Mouse (Mus musculus): ENCODE data around the gene Psmd11. TPM values are rescaled to one million over a fixed set of nuclear protein-coding genes. Genes with fewer than 3 reads are reported as not detected.
"Not testable (repeated sequence)": the region's sequence is repeated elsewhere in the genome, so short reads cannot be mapped to it uniquely, and the experiment has no call there.

Gene Psmd11
- polyA plus RNA-seq, 2 experiments from 2014 or later: 258 to 279 TPM

DNA sequence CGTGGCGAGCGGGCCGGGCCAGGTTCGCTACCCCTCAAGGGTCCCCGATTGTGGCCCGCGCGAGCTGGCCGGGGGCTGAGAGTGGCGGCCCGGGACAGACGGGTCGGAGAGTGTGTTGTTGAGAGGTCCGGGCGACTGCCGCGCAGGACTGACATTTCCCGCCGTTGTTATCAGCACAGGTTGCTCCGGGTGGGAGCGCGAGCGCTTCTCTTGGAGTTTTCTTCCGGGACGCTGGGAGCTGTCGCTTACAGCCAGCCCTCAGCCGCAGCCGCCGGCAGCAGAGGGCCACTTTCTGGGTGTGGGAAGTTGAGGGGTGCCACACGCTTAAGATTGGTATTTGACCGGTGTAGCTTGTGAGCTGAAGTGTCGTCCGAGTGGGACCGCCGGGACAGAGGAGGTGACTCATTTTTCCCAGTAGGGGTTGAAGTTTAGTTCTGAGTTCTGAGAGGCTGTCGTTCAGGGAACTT lies 627 bp downstream of the Psmd11 start:
- ATAC-seq: peak; percentile 7

DNA sequence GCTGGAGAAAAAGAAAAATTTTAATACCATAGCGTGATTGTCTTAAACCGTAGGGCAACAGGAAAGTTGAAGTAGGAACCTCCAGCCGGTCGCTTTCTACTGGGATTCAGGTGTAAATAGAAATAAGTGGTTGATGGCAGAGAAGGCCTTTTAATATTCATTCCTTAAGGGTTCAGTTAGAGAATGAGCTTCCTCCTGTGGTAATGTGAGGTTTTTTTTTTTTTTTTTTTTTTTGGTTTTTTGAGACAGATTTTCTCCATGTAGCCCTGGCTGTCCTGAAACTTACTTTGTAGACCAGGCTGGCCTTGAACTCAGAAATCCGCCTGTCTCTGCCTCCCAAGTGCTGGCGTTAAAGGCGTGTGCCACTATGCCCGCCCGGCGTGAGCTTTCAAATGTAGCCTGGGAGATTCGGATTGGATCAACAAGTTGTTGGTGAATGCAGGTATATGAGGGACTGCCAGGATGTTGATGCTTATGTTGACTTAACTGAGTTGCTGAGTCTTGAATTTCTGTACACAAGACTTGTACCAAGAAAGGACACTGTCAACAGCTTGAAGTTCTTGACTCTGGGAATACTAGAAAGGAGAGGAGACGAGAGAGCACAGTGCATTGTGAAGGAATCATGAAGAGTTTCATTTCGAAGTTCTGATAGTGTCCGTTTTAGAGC lies 1.2 kb downstream of the Psmd11 start:
- ATAC-seq: no peak

DNA sequence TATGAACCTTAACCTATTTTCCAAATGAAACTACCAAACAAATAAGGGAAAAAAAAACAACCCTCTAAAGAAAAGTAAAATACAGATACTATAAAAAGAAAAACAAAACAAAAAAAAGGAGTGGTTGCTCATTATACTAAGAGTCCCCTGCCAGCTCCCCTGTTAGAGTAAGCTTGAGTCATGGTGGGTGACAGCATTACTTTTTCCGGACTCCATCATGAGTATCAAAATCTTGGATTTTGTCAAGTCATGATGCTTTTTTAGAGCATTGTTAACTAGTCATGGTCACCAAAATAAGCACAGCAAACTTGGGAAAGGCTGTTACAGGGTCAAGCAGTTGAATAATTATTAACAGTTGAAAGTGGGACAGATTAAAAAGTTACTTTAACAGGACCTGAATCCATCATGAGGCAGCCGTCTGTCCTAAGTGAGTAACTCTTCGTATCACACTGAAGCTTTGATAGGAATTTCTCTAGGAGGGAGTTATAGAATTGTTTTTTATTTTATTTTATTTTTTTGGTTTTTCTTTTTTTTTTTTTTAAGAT lies 2.0 kb downstream of the Psmd11 start:
- no peak for ATAC-seq

DNA sequence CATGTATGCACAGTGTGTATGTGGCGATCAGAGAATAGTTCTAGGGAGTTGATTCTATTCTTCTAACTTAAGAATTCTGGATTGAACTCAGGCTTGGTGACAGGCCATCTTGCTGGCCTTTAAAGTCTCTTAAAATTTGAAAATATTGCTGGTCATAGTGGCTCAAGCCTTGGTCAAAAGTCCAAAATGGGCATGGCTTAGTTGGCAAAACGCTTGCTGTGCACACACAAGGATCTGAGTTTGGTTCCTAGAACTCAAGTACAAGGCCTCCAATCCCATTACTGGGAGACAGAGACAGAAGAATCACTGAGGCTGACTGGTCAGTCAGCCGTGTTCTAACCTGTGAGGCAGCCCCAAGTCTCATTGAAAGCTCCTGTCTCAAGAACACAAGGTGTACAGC lies 18.5 kb downstream of the Psmd11 start:
- ATAC-seq: no peak

DNA sequence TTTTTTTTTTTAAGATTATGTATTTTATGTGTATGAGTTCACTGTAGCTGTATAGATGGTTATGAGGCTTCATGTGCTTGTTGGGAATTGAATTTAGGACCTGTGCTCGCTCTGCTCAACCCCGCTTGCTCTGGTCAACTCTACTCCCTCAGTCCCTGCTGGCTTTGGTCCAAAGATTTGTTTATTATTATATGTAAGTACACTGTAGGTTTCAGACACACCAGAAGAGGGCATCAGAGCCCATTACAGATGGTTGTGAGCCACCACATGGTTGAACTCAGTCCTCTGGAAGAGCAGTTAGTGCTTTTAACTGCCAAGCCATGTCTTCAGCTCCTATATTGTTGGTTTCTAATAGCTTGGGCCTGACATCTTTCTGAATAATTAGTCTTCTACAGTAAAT lies 21.4 kb downstream of the Psmd11 start:
- no peak for ATAC-seq

DNA sequence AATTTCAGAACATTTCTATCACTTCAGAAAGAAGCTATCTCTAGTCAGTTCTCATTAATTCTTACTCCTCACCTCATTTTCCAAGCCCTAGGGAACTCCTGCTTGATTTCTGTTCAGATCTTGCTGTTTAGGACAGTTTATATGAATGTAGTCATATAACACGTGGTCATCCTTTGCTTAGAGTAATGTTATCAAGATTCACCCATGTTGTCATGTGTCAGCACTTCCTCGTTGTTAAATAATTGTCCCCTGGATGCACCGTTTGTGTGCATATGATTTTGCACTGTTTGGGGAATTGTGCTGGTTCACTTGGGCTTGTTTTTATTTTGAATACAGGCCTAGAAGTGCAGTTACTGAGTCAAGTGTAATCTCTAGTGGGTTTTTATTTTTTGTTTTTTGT lies 23.8 kb downstream of the Psmd11 start:
- ATAC-seq: no peak

DNA sequence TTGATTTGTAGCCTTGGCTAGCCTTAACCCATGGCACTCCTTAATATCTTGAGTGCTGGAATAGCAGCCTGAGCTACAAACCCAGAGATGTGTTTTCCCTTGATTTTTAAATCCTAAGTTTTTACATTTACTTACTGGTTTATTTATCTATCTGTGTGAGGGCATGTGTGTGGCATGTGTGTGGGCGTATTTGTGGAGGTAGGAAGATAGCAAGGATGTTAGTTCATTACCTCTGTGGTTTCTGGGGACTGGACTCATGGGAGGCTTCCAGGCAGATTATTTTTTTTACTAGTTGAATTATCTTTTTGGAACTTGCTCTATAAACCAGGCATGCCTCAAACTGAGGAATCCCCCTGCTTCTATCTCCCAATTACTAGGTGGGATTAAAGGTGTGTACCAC lies 24.8 kb downstream of the Psmd11 start:
- no peak for ATAC-seq

DNA sequence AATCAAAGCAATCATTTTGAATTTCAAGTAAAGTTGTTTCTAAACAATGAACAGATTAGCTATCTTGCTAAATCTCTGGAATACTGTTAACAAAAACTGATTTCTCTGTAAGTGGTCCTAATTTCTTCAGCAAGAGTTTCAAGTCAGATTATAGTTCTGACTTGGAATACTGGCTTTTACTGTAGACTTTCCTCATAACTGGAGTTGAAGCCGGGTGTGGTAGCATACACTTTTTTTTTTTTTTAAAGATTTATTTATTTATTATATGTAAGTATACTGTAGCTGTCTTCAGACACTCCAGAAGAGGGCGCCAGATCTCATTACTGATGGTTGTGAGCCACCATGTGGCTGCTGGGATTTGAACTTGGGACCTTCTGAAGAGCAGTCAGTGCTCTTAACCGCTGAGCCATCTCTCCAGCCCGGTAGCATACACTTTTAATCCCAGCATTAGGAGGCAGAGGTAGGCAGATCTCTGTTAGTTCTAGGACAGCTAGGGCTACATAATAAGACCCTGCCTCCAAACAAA lies 35.3 kb downstream of the Psmd11 start:
- not testable (repeated sequence) for ATAC-seq

DNA sequence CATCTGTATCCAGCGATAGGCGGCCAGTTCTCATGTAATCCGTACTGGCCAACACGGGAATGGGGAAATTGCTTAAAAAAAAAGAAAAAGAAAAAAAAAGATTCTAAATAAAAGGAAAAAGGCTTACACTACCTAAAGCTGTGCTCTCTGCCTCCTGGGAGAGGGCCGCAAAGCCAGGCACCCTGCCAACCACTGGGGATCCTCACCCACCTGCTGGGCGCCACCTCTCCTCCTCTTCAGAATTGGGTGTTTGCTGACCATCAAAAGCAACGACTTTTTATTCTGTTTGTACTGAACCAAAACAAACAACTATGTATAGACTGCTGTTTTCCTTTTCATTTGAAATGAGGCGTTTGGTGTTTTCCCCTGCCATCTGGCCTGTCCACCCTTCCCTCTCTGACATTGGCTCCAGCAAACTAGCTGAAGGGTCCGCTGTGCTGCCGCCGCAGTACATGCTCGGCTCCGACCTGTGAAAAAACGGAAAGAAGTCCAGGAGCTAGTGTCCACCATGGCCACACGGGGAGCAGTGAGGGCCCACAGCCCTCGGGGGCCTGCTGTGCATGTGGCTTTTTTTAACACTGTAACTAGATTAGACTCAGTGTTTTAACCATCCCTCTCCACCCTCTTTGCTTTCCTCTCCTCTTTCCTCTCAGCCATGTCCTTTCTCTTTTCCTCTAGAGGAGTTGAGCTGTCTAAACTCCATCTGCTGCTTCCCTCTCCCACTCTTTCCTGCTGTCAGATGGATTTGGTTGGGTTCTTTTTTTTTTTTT lies 43.6 kb downstream of the Psmd11 start:
- no peak for ATAC-seq

DNA sequence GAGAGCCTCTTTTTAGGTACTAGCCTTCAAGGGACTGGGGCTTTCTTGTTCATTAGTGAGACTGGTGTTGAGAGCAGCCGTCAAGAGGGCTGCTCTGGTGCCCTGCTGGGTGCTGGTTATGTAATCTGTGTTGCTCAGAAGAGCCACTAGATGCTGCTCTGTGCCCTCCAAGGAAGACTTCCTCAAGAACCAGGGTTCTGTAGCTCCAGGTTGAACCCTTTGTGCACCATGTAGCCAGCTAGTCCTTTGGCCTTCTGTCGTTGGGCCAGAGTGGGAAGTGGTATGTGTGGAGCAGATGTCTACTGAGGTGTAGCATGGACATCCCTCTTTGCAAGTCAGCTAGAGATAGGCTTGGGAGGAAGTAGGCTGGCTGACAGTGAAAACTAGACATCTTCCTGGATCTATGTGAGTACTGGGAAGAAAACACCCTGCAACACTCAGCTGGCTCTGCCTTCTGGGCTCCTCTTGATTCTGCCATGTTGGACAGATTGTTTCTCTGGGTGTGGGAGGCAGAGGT lies 45.8 kb downstream of the Psmd11 start:
- ATAC-seq: no peak

DNA sequence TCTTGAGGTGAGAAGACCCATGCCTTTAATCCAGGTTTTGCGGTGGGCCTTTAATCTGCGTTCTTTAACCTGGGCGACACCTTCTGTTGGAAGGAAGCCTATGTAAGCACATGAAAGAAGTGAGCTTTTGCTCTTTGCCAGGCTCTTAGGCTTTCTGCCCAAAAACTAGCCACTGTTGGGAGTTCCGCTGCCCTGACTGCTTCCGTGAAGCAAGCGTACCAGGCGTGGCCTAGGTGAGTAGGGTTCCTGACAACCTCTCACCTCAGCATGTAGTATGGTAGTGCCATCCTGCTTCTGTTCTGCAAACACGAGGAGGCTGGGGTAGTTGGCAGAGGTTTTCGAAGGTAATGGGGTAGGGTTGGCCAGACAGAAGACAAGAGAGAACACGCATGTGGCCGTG lies 46.4 kb downstream of the Psmd11 start:
- ATAC-seq: no peak

DNA sequence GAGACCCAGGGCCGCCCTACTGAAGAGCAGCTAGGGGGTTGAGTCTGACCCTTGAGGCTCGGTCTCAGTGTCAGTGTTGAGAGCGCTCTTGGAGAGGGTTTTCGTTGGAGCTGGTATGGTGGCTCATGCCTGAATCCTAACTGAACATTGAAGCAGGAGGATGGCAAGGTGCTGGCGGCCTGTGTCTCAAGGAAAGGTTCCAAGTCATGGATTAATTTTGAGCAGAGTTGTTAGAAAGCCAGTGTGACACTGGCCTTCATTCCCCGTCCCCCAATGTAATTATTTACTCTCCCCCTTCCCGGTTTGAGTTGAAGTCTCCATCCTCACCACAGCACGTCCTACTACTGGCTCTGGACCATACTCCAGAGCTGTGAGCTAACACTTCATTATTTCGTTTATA lies 47.1 kb downstream of the Psmd11 start:
- ATAC-seq: no peak

DNA sequence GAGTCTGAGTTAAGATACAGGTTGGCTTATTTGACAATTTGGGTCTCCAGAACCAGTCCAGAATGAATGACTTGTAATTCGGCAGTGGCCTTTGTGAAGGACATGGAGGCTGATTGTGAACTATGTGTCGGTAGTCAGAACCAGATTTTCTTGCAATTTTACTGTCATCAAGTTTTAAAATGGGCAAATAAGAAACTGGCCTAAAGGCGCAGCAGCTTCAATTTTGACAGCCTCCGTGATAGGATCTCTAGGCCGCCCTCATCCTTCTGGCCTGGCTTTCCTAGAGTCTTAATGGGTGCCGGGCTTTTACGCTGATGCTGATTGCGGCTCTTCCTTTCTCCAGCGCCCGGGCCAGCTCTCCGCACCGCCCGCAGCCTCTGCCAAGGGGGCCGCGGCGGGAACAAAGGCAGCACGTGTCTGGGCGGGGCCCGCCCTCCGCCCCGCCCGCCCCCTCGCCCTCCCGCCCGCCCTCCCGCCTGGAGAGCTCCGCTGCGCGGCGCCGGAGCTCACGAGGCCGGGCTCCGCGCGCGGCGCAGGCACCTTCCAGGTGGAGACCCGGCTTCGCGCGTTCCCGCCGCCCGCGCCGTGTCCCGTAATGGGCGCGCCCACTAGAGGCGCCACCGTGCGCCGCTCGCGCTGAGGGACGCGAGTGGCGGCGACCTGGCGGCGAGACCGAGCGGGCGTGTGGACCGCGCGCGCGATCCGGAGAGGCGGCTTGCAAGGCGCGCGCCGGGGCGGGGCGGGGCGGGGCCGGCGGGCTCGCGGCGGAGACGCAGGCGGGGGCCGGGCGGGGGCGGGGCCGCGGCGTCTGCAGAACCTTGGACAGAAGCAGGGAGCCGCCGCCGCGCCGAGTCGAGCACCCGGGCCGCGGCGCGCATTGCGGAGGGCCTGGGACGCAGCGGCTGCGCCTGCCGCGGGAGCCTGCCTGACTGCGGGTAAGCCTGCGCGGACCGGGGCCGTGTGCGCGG lies 48.1 kb downstream of the Psmd11 start, which contains the start of gene Cdk5r1:
Cdk5r1 (plus strand) TSS at position 802 of the 968 bp plus-strand sequence.
- ATAC-seq: peak; percentile 74

DNA sequence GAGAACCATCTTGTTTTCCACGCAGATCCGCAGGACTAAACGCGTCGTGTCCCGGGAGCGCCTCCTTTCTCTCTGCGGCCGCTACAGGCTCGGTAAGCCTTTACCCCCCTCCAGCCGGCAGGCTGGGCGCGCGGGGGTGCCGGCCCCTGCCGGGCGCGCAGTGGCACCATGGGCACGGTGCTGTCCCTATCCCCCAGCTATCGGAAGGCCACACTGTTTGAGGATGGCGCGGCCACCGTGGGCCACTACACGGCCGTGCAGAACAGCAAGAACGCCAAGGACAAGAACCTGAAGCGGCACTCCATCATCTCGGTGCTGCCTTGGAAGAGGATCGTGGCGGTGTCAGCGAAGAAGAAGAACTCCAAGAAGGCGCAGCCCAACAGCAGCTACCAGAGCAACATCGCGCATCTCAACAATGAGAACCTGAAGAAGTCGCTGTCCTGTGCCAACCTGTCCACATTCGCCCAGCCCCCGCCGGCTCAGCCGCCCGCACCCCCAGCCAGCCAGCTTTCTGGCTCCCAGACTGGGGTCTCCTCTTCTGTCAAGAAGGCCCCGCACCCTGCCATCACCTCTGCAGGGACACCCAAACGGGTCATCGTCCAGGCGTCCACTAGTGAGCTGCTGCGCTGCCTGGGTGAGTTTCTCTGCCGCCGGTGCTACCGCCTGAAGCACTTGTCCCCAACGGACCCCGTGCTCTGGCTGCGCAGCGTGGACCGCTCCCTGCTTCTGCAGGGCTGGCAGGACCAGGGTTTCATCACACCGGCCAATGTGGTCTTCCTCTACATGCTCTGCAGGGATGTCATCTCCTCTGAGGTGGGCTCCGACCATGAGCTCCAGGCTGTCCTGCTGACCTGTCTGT lies 49.2 kb downstream of the Psmd11 start:
- no peak for ATAC-seq

DNA sequence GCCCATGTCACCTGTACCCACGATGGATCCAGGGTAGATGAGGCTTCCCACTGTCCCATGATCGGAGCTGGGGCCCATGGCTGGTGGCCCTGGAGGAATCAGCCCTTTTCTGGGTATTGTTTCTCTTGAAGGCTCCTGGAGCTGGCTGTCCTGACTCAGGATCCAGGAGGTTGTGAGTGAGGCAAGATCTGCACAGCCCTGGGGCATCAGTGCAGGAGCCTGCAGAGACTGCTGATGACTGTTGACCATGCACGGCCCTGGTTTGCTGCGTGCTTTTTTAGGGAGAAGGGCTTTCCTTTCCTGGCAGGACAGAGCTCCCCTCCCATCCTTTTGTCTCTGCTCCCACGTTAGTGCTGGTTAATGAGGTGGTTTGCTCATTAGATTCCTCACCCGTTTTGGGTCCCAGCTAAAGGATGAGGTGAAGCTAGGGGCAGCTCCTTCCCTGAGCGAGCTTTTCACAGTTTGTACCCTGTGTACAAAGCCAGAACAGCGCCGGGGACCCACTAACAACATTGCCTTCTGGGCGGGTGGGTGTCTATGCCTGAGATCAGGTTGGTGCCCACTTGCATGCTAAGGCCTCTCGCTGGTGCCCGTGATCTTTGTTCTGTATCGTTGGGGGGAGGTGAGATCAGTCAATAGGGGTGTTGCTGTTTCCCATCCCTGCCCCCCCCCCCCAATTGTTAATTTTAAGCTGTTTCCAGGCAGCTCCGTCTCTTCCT lies 50.4 kb downstream of the Psmd11 start:
- no peak for ATAC-seq

DNA sequence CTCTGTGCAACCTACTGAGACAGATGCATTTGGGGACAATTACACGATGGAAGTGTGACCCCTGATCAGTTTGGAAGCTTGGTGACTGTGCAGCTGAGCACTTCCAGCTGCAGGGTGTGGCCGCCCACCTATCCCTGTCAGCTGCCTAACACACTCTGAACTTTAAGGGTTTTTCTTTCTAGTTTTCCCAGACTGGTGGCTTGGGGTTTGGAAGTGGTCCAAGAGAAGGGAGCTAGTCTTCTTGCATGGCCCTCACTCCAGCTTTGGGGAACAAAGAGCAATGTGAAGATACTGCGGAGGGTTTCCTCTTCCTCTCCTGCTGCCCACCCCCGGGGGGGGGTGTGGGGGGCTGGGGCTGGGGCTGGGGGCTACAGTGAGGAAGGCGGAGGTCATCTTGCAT lies 51.0 kb downstream of the Psmd11 start:
- ATAC-seq: no peak

DNA sequence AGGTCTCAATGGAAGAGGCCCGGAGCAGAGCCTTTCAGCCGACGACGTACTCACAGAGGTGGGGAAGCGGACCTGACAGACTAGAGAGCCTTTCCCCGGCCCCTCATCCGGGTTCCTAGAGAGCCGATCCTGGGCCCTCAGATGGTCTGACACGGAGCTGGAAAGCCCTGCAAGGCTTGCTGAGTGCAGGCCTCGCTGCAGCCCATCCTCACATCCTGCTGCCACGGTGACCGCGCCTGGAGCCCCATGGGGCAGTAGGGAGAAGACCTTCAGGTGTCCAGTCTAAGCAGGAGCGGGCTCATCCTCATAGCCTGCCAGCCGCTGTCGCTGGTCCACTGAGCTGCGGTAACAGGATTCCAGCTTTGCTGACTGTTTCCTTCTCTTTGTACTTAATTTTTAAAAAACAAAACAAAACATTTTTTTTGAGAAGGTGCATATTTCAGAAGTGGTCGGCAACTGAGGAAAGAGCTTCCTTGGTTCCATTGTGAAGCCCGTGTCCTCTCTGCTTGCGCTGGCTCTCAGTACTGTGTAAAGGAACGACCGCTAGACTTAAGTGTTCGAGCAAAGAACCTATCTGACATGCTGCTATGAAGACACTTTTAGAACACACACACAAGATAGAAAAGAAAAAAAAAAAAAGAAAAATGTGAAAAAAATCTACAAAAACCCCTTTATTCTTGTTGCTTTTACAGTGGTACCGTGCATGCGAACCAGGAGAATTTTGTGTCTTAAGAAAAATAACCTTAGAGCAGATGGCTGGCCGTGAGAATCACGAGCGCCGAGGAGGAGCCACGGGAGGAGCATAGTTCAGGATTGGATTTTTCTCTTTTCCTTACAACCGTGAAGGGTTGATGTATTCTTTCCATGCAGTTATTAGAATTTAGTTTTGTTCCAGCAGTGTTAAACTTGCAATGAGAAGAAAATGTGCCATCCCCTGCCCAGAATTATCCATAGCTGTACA lies 51.8 kb downstream of the Psmd11 start:
- no peak for ATAC-seq

DNA sequence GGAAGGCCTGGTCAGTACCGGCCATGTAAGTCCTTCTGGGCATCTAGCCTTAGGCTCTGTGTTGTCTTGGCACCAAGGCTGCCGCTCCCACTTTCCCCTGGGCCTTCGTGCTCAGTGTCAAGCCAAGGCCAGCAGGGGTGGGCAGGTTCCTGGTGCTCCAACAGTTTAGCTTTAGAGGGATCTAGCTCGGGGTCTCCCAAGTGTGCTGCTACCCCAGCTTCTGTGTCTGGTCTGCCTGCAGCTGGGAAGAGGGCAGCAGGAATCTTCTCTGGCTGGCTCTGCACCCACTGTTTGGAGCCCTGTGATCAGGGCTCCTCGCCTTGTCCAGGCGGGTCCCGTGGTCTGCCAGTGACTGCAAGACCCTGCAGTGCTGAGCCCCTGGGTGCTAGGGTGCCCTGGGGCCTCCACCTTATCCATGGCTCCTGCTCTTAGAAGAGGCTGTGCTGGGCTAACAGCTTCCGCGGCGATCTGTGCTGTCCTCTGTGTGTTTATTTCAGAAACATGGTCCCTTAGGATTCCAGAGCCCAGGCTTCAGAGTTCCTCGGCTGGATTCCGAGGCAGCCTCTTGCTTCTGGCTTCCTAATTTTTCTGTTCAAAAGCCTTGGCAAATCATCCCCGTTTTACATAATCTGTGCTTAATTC lies 53.1 kb downstream of the Psmd11 start:
- ATAC-seq: no peak

DNA sequence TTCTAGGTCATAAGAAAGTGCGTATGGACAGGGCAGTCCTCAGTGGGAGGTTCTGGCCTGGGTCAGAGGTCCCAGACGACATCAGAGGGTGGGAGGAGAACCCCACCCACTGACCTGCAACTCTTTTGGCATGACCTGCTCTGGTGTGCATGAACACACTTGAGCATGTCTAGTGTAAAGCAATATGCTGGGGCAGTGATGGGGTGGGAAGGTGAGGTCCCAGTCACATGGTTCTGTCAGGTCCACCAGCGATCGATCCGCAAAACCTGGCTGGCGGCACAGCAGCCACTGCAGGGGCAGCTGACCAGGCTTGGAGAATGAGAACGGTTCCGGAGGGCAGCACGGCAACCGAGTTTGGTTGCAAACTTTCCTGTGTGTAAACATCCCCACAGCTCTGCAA lies 53.9 kb downstream of the Psmd11 start:
- ATAC-seq: no peak
